Mouse (Mus musculus) heart, postnatal 0 days (tissue): ENCODE measurements around the gene Mta3. TPM values are rescaled to one million over a fixed set of nuclear protein-coding genes. Genes with fewer than 3 reads are reported as not detected.

Source experiments
- ATAC-seq: fragments of 200-750 bp; cut with Nextera tagmentation; 2 replicates; pipeline ENCODE4 v1.8.0; 2017; ENCODE audit warnings: low read depth, moderate number of reproducible peaks, moderate library complexity; ENCODE audit not compliant: insufficient read depth
- DNase-seq: peaks from one replicate; pipeline ENCODE4 v3.0.0-alpha.2; 2016; ENCODE audit warnings: low spot score
- H3K27ac ChIP-seq: fragments of 300-500 bp; sonication (generic); 2 replicates; pipeline ENCODE4 v1.5.1; 2014; ENCODE audit warnings: low read depth, mild to moderate bottlenecking
- H3K27me3 ChIP-seq: fragments of 300-500 bp; sonication (generic); 2 replicates; pipeline ENCODE4 v1.6.1; 2014; ENCODE audit warnings: low read length, mixed read lengths; ENCODE audit not compliant: control insufficient read depth, insufficient read depth
- H3K36me3 ChIP-seq: fragments of 300-500 bp; sonication (generic); replicated peaks from 2 replicates; pipeline ENCODE4 v1.6.1; 2014; ENCODE audit warnings: low read length, mixed read lengths; ENCODE audit not compliant: control insufficient read depth, insufficient read depth
- H3K4me1 ChIP-seq: fragments of 300-500 bp; sonication (generic); 2 replicates; pipeline ENCODE4 v1.6.1; 2014; ENCODE audit warnings: antibody characterized with exemption; ENCODE audit not compliant: control insufficient read depth, insufficient read depth
- H3K4me2 ChIP-seq: fragments of 300-500 bp; sonication (generic); 2 replicates; pipeline ENCODE4 v1.6.1; 2014; ENCODE audit warnings: low read depth, mild to moderate bottlenecking, low read length, moderate library complexity
- H3K4me3 ChIP-seq: fragments of 300-500 bp; sonication (generic); 2 replicates; pipeline ENCODE4 v1.5.1; 2014; ENCODE audit warnings: low read depth, low read length
- H3K9ac ChIP-seq: fragments of 300-500 bp; sonication (generic); replicated peaks from 2 replicates; pipeline ENCODE4 v1.6.1; 2014; ENCODE audit warnings: low read depth, low read length, mixed read lengths
- H3K9me3 ChIP-seq: fragments of 300-500 bp; sonication (generic); replicated peaks from 2 replicates; pipeline ENCODE4 v1.6.1; 2016; ENCODE audit warnings: low read length; ENCODE audit not compliant: control insufficient read depth
- CTCF ChIP-seq: IDR thresholded peaks from 2 replicates; pipeline ENCODE4 v1.5.1; 2016; ENCODE audit warnings: antibody characterized with exemption, control low read depth, low read depth
- EP300 ChIP-seq: IDR thresholded peaks from 2 replicates; pipeline ENCODE4 v1.6.1; 2016; ENCODE audit warnings: antibody characterized with exemption, low read depth
- WGBS: fragments of 180-500 bp; shearing (Covaris S2); extraction: QIAGEN DNeasy Blood & Tissue Kit; methylation state at CpG from one replicate; pipeline ENCODE4 v1.1.7; 2014; 5-methylcytosine and 5-hydroxymethylcytosine counted together
- polyA plus RNA-seq: library from polyadenylated mRNA; unstranded; fragments of >200 nt; fragmentation: Nextera tagmentation; extraction: Ambion mirVana; gene quantifications from 2 replicates; pipeline ENCODE4 v1.2.1, GENCODE M21; 2015
- total RNA-seq: library from RNA; depleted of rRNA; stranded (reverse); fragments of >200 nt; gene quantifications from 2 replicates; pipeline ENCODE4 v1.2.3, GENCODE M21; 2014; ENCODE audit warnings: low replicate concordance

Gene Mta3
- total and polyA plus RNA-seq, 2 experiments from 2014 or later: 28.3 to 34.3 TPM

GRCm38 (mm10) chr17:83691379-83691778 lies 14.6 kb upstream of the Mta3 start:
- no peak overlapping the region for H3K4me2 ChIP-seq
- no peak overlapping the region for H3K4me3 ChIP-seq
- WGBS: 55% methylated on average over 4 of the region's 4 CpGs
- no peak overlapping the region for H3K9ac ChIP-seq
- H3K27me3 ChIP-seq: no peaks in the 10 kb centered on the region
- DNase-seq: no peak
- no peak overlapping the region for H3K27ac ChIP-seq
- TF ChIP-seq EP300 (no peak), CTCF (no peak)
- ATAC-seq: no peak
- H3K4me1 ChIP-seq: no peaks in the 10 kb centered on the region
- H3K9me3 ChIP-seq: no peaks in the 10 kb centered on the region
- H3K36me3 ChIP-seq: no peaks in the 10 kb centered on the region

- H3K9ac ChIP-seq: no peak overlapping the region
- no peaks in the 10 kb centered on the region for H3K4me1 ChIP-seq
- no peaks in the 10 kb centered on the region for H3K36me3 ChIP-seq
- no peak for ATAC-seq
- no peaks in the 10 kb centered on the region for H3K9me3 ChIP-seq
- TF ChIP-seq EP300: no peak
- 86% methylated on average over 9 of the region's 9 CpGs for WGBS
- no peak overlapping the region for H3K4me2 ChIP-seq
- DNase-seq: no peak
- H3K4me3 ChIP-seq: no peak overlapping the region
- no peaks in the 10 kb centered on the region for H3K27me3 ChIP-seq
- H3K27ac ChIP-seq: no peak overlapping the region
Observed at GRCm38 (mm10) chr17:83693941-83694340, 12.0 kb upstream of the Mta3 start.

- H3K4me1 ChIP-seq: no peaks in the 10 kb centered on the region
- 66% methylated on average over 2 of the region's 2 CpGs for WGBS
- no peak for DNase-seq
Observed at GRCm38 (mm10) chr17:83695785-83696184, 10.2 kb upstream of the Mta3 start.

GRCm38 (mm10) chr17:83699062-83699724 lies 6.8 kb upstream of the Mta3 start:
- no peaks in the 10 kb centered on the region for H3K9me3 ChIP-seq
- no peaks in the 10 kb centered on the region for H3K4me1 ChIP-seq
- no peak for TF ChIP-seq EP300
- no peak for TF ChIP-seq CTCF
- H3K9ac ChIP-seq: no peak overlapping the region
- WGBS: 83% methylated on average over 8 of the region's 8 CpGs
- H3K4me2 ChIP-seq: no peak overlapping the region
- no peaks in the 10 kb centered on the region for H3K36me3 ChIP-seq
- DNase-seq (no peak), ATAC-seq (no peak)
- no peak overlapping the region for H3K27ac ChIP-seq
- H3K4me3 ChIP-seq: no peak overlapping the region
- H3K27me3 ChIP-seq: no peaks in the 10 kb centered on the region

More at GRCm38 (mm10) chr17:83695785-83696184, 10.2 kb upstream of the Mta3 start:
- Histone ChIP-seq H3K4me3 (no peak overlapping the region), H3K27me3 (no peaks in the 10 kb centered on the region), H3K4me2 (no peak overlapping the region), H3K9ac (no peak overlapping the region), H3K36me3 (no peaks in the 10 kb centered on the region), H3K27ac (no peak overlapping the region), H3K9me3 (no peaks in the 10 kb centered on the region)
- no peak for ATAC-seq
- TF ChIP-seq EP300 (no peak), CTCF (no peak)

GRCm38 (mm10) chr17:83700125-83700524 lies 5.8 kb upstream of the Mta3 start:
- H3K4me2 ChIP-seq: no peak overlapping the region
- H3K4me3 ChIP-seq: no peak overlapping the region
- H3K27me3 ChIP-seq: no peaks in the 10 kb centered on the region
- WGBS: 78% methylated on average over 9 of the region's 9 CpGs
- no peaks in the 10 kb centered on the region for H3K4me1 ChIP-seq
- no peak for TF ChIP-seq EP300
- no peak for TF ChIP-seq CTCF
- DNase-seq: no peak
- ATAC-seq: no peak
- no peaks in the 10 kb centered on the region for H3K36me3 ChIP-seq
- H3K27ac ChIP-seq: no peak overlapping the region
- no peaks in the 10 kb centered on the region for H3K9me3 ChIP-seq
- no peak overlapping the region for H3K9ac ChIP-seq

- Histone ChIP-seq H3K4me1 (no peaks in the 10 kb centered on the region), H3K4me3 (no peak overlapping the region), H3K27me3 (no peaks in the 10 kb centered on the region), H3K9ac (no peak overlapping the region), H3K36me3 (no peaks in the 10 kb centered on the region), H3K9me3 (no peaks in the 10 kb centered on the region), H3K27ac (no peak overlapping the region), H3K4me2 (no peak overlapping the region)
- ATAC-seq (no peak), DNase-seq (no peak)
- TF ChIP-seq EP300: no peak
- no peak for TF ChIP-seq CTCF
- 90% methylated on average over 5 of the region's 5 CpGs for WGBS
Observed at GRCm38 (mm10) chr17:83704469-83704868, 1.5 kb upstream of the Mta3 start.
